Mouse (Mus musculus): ENCODE measurements around the gene Grip2.

DNA sequence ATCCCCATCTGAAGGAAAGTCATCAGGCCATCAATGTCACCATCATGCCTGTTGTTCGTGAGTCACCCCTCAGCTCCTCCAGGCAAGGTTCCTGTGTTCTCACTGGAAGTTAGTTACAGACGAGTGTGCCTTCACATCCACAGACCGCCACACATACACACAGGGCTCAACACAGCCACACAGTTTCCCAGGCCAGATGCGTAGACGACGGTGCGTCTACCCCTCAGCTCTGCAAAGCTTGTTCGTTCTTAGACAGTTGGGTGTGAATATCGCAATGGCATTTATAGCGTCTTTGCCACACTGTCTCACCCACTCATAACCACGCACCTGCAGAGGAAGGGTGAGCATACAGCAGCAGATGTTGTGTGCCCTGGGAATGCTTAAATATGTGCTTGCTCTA, 38.6 kb upstream of the Grip2 start:
- TF ChIP-seq POLR2A (IDR thresholded peaks at IDR 0.05; ENCODE audit: extremely low read depth, insufficient read depth, low read length) = no peak
- no peak for TF ChIP-seq CTCF (IDR thresholded peaks at IDR 0.05; ENCODE audit: extremely low read depth, insufficient read depth, low read length)
